Mouse (Mus musculus): ENCODE measurements around the gene Olfr1387.
"Not testable (repeated sequence)": the region's sequence is repeated elsewhere in the genome, so short reads cannot be mapped to it uniquely, and the experiment has no call there.

Gene Olfr1387

DNA sequence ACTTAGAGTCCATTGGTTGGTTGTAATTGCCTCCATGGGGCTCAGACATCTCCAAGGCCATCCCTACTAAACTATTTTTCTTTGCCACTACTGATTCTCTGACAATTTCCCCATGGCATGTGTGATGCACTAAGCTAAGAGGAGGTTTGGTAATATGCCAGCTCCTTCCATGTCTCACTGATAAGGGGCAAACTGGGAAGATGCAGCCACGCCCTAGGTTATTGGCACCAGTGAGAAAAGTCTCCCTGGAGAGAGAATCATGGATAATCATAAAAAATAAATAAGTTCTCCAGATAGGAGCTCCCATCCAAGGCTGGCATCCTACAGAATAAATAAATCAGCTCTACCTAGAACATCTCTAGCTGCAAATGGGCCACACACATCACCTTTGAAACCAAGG is at the start of gene Olfr1387:
Olfr1387 (plus strand) TSS at position 301 of the 400 bp plus-strand sequence.
- DNase-seq (ENCODE audit: low read depth, low spot score) = no peak

DNA sequence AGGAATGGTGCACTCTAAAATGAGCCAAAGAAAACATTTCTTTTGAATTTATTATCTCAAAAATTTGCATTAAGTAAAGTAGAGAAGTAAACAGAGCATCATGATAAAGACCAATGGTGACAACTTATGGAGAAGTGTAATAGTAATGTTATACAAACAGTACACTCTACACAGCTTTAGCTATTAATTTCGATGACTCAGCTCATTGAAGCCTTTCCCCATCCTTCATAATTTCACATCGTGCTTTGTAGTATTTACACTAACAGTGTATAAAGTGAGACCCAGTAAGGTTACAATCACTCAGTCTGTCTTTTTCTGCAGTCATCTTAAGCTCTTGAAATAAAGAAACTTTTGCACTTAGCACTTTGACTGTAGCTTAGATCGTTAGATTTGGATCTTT is 48.4 kb upstream of the Olfr1387 start:
- no peak for DNase-seq (ENCODE audit: low read depth, low spot score)

DNA sequence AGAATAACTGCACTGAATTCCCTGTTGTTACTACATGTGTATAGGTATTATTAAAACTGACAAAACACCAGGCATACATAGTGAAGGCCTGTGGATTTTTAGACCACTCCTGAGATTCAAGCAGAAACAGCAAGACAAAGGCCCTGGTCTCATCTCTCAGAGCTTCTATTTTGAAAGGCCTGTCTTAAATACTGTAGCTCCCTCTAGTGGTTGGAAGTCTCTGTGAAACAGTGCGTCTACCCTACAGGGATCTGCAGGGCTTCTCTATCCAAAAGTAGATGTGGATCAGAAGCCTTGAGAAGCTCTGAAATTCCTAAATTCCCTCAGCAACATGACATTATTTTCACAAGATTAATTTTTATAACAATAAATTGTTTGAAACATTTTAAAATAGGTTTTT is 44.6 kb upstream of the Olfr1387 start:
- peak; percentile 75 for DNase-seq (ENCODE audit: low read depth, low spot score)

DNA sequence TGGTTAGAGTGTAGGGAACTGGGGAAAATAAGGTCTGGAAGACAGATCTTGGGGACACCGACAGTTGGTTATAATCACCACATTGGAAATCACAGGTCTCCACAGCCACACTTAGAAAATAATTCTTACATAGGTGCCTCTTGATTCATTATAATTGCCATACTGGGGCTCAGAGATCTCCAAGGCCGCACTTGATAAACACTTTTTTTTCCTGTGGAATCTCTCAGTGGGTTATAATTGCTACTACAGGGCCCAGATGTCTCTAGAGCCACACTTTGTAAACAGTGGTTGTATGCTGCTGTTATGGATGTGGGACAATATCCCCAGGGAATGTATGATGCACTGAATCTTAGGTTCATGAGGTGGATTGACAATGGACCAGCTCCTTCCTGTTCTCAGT is 32.4 kb upstream of the Olfr1387 start, which contains the start of gene Olfr1389:
Olfr1389 (plus strand) TSS at position 301 of the 400 bp plus-strand sequence.
- DNase-seq (ENCODE audit: low read depth, low spot score) = no peak

DNA sequence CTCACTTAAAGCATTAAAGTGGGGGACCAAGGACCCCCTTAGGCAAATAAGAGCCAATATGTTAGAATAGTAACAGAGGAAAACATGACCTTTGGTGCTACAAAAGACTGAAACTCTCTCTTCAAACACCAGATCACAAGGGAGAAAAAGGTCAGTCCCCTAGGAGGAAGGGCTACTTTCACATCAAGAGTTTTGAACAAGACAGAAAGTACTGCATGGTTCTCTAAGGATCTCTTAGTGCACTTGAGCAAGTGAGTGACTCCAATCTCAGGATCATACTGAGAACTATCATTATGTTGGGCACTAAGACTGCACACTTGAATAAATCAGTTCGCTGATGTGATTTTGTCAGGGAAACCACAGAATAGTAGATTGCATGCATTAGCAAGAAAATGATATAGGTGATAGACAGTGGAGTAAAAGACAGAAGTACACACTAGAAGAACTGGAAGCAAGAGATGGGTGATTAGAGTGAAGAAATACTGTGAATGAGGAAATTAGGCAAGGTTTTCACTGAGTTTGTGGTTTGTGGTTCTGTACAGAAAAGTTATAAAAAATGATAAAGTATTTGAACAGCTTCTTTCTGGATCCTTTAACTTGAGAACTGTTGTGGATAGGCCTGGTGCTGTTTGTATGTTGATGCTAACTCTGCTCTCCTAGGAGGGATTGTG is 29.8 kb upstream of the Olfr1387 start:
- no peak for DNase-seq (ENCODE audit: low read depth, low spot score)

DNA sequence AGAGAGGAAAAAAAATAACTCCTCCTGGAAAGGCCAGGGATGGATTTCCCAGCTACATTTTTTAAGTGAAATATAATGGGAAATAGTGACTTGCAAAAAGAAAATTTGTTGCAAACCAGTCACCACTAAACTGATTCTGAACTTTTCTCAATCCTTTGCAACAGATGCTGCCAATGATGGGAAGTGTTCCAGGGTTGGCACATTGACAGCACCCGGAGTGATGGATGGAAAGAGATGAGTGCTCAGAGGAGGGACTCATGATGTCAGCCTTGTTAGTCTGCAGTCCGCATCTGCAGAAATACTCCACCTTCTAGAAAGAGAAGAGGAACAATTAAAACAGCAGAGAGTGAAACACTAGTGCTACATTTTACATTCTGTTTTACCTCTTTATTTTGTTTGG is 25.5 kb upstream of the Olfr1387 start:
- DNase-seq (ENCODE audit: low read depth, low spot score) = no peak

DNA sequence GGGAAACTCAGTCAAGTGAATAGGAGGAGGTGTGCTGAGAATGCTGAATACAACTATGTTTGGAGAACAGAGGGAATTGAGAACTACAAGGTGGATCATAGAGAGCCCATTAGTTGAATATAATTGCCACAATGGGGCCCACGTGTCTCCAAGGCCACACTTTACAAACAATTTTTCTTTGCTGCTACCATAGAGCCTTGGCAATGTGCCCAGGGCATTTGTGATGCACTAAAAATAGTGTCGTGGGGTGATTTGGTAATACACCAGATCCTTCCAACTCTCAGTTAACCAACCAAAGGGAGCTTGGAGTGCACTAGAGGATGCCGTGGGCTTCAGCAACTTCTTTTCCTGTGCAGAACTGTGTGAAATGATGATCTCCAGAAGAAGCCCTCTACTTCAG is 18.7 kb upstream of the Olfr1387 start, which contains the start of gene Olfr1388:
Olfr1388 (plus strand) TSS at position 214 of the 400 bp plus-strand sequence.
- no peak for DNase-seq (ENCODE audit: low read depth, low spot score)

DNA sequence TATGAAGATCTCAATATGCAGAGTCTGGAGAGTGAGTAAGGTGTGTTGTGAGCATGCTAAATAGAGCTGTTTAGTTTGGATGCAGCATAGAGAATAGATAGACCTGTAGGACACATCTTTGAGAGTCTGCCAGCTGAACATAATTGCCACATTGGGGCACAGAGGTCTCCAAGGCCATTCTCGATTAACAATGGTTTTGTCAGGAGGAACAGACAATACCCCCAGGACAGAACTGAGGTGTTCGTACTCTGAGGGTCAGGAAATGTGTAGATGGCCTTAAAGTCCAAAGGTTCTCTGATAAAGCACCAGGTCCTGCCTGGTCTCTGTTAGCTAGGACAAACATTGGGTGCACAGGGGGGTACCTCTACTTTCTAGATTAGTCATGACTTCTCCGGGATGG is 9.6 kb downstream of the Olfr1387 start, which contains the start of gene Olfr1386:
Olfr1386 (plus strand) TSS at position 301 of the 400 bp plus-strand sequence.
- DNase-seq (ENCODE audit: low read depth, low spot score) = not testable (repeated sequence)

DNA sequence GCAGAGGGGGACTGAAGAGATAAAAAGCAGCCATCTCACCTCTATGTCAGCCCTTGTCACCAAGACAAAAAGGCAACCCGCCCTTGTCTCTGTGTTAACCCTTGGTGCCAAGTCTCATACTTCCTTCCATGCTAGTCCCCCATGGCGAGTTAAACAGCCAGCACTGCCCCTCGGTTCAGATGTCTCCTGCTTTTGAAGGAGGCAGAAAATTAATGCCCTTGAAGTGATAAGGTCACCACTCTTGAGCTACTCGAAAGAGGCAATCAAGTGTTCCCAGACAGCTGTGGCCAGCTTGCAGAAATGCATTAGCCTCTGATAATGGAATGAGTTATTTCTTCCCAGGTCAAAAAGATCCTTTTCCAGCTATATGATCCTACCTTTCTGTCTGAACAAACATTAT is 30.8 kb downstream of the Olfr1387 start:
- no peak for DNase-seq (ENCODE audit: low read depth, low spot score)

DNA sequence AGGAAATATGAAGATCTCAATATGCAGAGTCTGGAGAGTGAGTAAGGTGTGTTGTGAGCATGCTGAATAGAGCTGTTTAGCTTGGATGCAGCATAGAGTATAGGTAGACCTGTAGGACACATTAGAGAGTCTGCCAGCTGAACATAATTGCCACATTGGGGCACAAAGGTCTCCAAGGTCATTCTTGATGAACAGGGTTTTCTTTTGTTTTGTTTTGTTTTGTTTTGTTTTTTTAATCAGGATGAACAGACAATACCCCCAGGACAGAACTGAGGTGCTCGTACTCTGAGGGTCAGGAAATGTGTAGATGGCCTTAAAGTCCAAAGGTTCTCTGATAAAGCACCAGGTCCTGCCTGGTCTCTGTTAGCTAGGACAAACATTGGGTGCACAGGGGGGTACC is 33.6 kb downstream of the Olfr1387 start, which contains the start of gene Olfr1385:
Olfr1385 (plus strand) TSS at position 301 of the 400 bp plus-strand sequence.
- DNase-seq (ENCODE audit: low read depth, low spot score) = not testable (repeated sequence)

All from ZHBTc4 (cell line).